In the genomic region with DNA sequence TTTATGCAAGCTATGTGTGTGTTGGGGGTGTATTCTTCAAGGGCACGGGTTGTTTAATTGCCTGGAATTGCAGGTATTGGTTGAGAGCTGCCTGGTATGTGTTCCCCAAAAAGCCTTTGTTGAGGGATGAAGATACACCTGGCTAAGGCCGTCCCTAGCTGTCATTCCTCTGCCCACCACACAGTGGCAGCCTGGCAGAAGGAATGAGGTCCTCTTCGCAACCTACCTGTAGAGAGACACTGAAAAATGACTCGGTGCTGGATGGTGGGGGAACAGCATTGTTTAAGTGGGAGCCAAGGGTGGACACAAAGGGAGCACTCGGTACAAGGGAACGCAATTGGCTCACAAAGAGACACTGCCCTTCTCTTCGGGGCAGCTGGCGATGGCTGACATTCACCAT, we compare ENCODE assay signal across 8 mouse cellular contexts. TPM values are rescaled to one million over a fixed set of nuclear protein-coding genes. Genes with fewer than 3 reads are reported as not detected.
DNase-seq lines count a peak whose midpoint lies in the region; ATAC-seq and TF ChIP-seq lines count a peak whose summit lies in the region.

No protein-coding gene starts in this region.

- H3K9ac ChIP-seq in intestine, embryonic 14.5 days (ENCODE audit: low read length), result no peak overlapping the region

- H3K4me1 ChIP-seq in lung, adult 2 months (ENCODE audit: control insufficient read depth, insufficient read depth, low read length), result no peaks in the 10 kb centered on the region
- peaks cover 5% of the 10 kb centered on the region; the same call in 1 of the 2 replicates for H3K4me1 ChIP-seq in cerebellum, adult 2 months (ENCODE audit: control insufficient read depth, insufficient read depth, low read length)
- H3K4me1 ChIP-seq in intestine, embryonic 14.5 days (replicated peaks; ENCODE audit: control insufficient read depth, insufficient read depth, low read length), result no peaks in the 10 kb centered on the region

- no peaks in the 10 kb centered on the region for H3K36me3 ChIP-seq in intestine, embryonic 14.5 days (ENCODE audit: control insufficient read depth, insufficient read depth, low read length)

- no peak overlapping the region for H3K27ac ChIP-seq in cerebellum, adult 2 months (ENCODE audit: insufficient read depth, low read length)
- H3K27ac ChIP-seq in intestine, embryonic 14.5 days (ENCODE audit: low read depth), result no peak overlapping the region

- no peak overlapping the region for H3K4me2 ChIP-seq in intestine, embryonic 14.5 days (ENCODE audit: low read length)

- H3K9me3 ChIP-seq in intestine, embryonic 14.5 days (ENCODE audit: control insufficient read depth, low read length), result no peaks in the 10 kb centered on the region

- 30% methylated on average over 8 of the region's 8 CpGs for WGBS in lung, adult 2 months
- 32% methylated on average over 8 of the region's 8 CpGs for WGBS in cerebellum, adult 2 months
- WGBS in intestine, embryonic 14.5 days, result 38% methylated on average over 8 of the region's 8 CpGs

- no peak overlapping the region for H3K4me3 ChIP-seq in lung, adult 2 months (replicated peaks; ENCODE audit: extremely low read depth, low read depth, low read length)
- H3K4me3 ChIP-seq in cerebellum, adult 2 months (replicated peaks; ENCODE audit: insufficient read depth, low read depth, low read length), result no peak overlapping the region
- H3K4me3 ChIP-seq in intestine, embryonic 14.5 days (ENCODE audit: low read depth, low read length), result no peak overlapping the region

- no peak; the same call in 1 of the 2 replicates for ATAC-seq in intestine, embryonic 14.5 days (replicated peaks; ENCODE audit: low FRiP score, low TSS enrichment, low read depth)
- peak; percentile 85 for ATAC-seq in megakaryocyte progenitor cell, adult 5-6 weeks (replicated peaks; ENCODE audit: poor library complexity)

- no peaks in the 10 kb centered on the region for H3K27me3 ChIP-seq in cerebellum, adult 2 months (ENCODE audit: control insufficient read depth, insufficient read depth, low read length)
- no peaks in the 10 kb centered on the region for H3K27me3 ChIP-seq in intestine, embryonic 14.5 days (replicated peaks; ENCODE audit: control insufficient read depth, insufficient read depth, low read length)

- DNase-seq in embryo, embryonic 10 days (ENCODE audit: low spot score), result peak; percentile 46
- no peak for DNase-seq in embryo, embryonic 9.5 days (ENCODE audit: extremely low spot score)
- peak; percentile 34 for DNase-seq in lung, adult 2 months
- DNase-seq in lung, adult 18-20 months, result no peak
- peak; percentile 74 to 81 for DNase-seq in cerebellum, adult 2 months
- DNase-seq in intestine, embryonic 14.5 days (ENCODE audit: low spot score), result peak; percentile 62
- DNase-seq in natural killer cell, adult 2 months (ENCODE audit: low spot score in 2 of 2), result no peak

- no peak for TF ChIP-seq POLR2A in lung, adult 2 months (IDR thresholded peaks at IDR 0.05; ENCODE audit: borderline replicate concordance, extremely low read depth, low read depth, low read length)
- no peak for TF ChIP-seq POLR2A in cerebellum, adult 2 months (IDR thresholded peaks at IDR 0.05; ENCODE audit: borderline replicate concordance, insufficient read depth, low read length)

- peak; percentile 87 for TF ChIP-seq CTCF in lung, adult 2 months (IDR thresholded peaks at IDR 0.05; ENCODE audit: insufficient read depth, low read length)
- peak; percentile 100 for TF ChIP-seq CTCF in cerebellum, adult 2 months (IDR thresholded peaks at IDR 0.05; ENCODE audit: borderline replicate concordance, insufficient read depth, low read depth, low read length)

RNA-seq across cellular contexts. Expression of a gene that starts 29.2 kb away (rescaled TPM):
- 12.9 and 16.5 TPM in 2 replicates for polyA plus RNA-seq in lung, adult 2 months (2012; rRNA removed)
- polyA plus RNA-seq in cerebellum, adult 2 months (2012; rRNA removed), result 26.2 and 26.3 TPM in 2 replicates
- polyA plus RNA-seq in intestine, embryonic 14.5 days (2014; fragmentation: Nextera tagmentation; extraction: Ambion mirVana), result 42.9 and 45.5 TPM in 2 replicates
- total RNA-seq in megakaryocyte progenitor cell, adult 5-6 weeks (2015), result 0.47 TPM in 1 of 2 replicates, not detected in the other
- total RNA-seq in megakaryocyte progenitor cell, adult 5-6 weeks (2017), result 0.41 and 0.87 TPM in 2 replicates

Comparison
In these comparisons a context has a peak if more than half of its experiments do, and no peak if none do; other contexts are left out.
1. DNase-seq: peak in embryo, embryonic 10 days (single experiment), lung, adult 2 months (single experiment), cerebellum, adult 2 months (2 of 2) and intestine, embryonic 14.5 days (single experiment); none in embryo, embryonic 9.5 days (single experiment), lung, adult 18-20 months (0 of 2) and natural killer cell, adult 2 months (0 of 2).